Mouse (Mus musculus): ENCODE measurements around the gene Elk3.
A peak's percentile ranks its signal among the peaks of the same experiment; 100 is the strongest.

Elk3 gene

GRCm38 (mm10) chr10:93239201-93239806 lies 71.6 kb downstream of the Elk3 start:
- DNase-seq (ENCODE audit: inconsistent ontology term): no peak

- DNase-seq (ENCODE audit: inconsistent ontology term): no peak
Measured at GRCm38 (mm10) chr10:93234692-93235091, 76.2 kb downstream of the Elk3 start.

- no peak for DNase-seq (ENCODE audit: inconsistent ontology term)
Measured at GRCm38 (mm10) chr10:93233665-93234194, 77.2 kb downstream of the Elk3 start.

- DNase-seq (ENCODE audit: inconsistent ontology term): peak; percentile 89
Measured at GRCm38 (mm10) chr10:93231893-93232292, 79.0 kb downstream of the Elk3 start.

GRCm38 (mm10) chr10:93231490-93231889 lies 79.4 kb downstream of the Elk3 start:
- no peak for DNase-seq (ENCODE audit: inconsistent ontology term)

- peak; percentile 95 for DNase-seq (ENCODE audit: inconsistent ontology term)
Measured at GRCm38 (mm10) chr10:93228401-93229007, 82.4 kb downstream of the Elk3 start.

GRCm38 (mm10) chr10:93227921-93228320 lies 83.0 kb downstream of the Elk3 start:
- no peak for DNase-seq (ENCODE audit: inconsistent ontology term)

GRCm38 (mm10) chr10:93225751-93226150 lies 85.2 kb downstream of the Elk3 start:
- no peak for DNase-seq (ENCODE audit: inconsistent ontology term)

- no peak for DNase-seq (ENCODE audit: inconsistent ontology term)
Measured at GRCm38 (mm10) chr10:93215051-93215763, 95.7 kb downstream of the Elk3 start.

- no peak for DNase-seq (ENCODE audit: inconsistent ontology term)
Measured at GRCm38 (mm10) chr10:93214251-93214650, 96.7 kb downstream of the Elk3 start.

GRCm38 (mm10) chr10:93213339-93213738 lies 97.6 kb downstream of the Elk3 start:
- no peak for DNase-seq (ENCODE audit: inconsistent ontology term)

- no peak for DNase-seq (ENCODE audit: inconsistent ontology term)
Measured at GRCm38 (mm10) chr10:93212699-93213098, 98.2 kb downstream of the Elk3 start.

GRCm38 (mm10) chr10:93207176-93207575 lies 103.8 kb downstream of the Elk3 start:
- DNase-seq (ENCODE audit: inconsistent ontology term): no peak

GRCm38 (mm10) chr10:93205287-93205956 lies 105.5 kb downstream of the Elk3 start:
- no peak for DNase-seq (ENCODE audit: inconsistent ontology term)

- no peak for DNase-seq (ENCODE audit: inconsistent ontology term)
Measured at GRCm38 (mm10) chr10:93201846-93202458, 109.0 kb downstream of the Elk3 start.

GRCm38 (mm10) chr10:93198958-93199357 lies 112.0 kb downstream of the Elk3 start:
- no peak for DNase-seq (ENCODE audit: inconsistent ontology term)

Measured in Muller cell, postnatal 12 days (primary cell).